Mouse (Mus musculus) macrophage (primary cell): Measurements from ENCODE around the gene Ttyh2. TPM values are rescaled to one million over a fixed set of nuclear protein-coding genes. Genes with fewer than 3 reads are reported as not detected.

Experiments used
- H3K27ac ChIP-seq: fragments of 350-480 bp; formaldehyde crosslinking; 2 replicates; pipeline ENCODE4 v1.9.0; 2021
- H3K36me3 ChIP-seq: fragments of 350-480 bp; formaldehyde crosslinking; 2 replicates; pipeline ENCODE4 v1.9.0; 2021; ENCODE audit errors: inconsistent target
- H3K4me3 ChIP-seq: fragments of 350-480 bp; formaldehyde crosslinking; 2 replicates; pipeline ENCODE4 v1.9.0; 2021; ENCODE audit errors: inconsistent target
- H3K79me2 ChIP-seq: fragments of 350-480 bp; formaldehyde crosslinking; 2 replicates; pipeline ENCODE4 v1.9.0; 2021; ENCODE audit errors: inconsistent target
- WGBS: methylation state at CpG from one replicate; pipeline ENCODE4 v1.1.7; 2026; ENCODE audit warnings: inconsistent platforms; ENCODE audit not compliant: missing documents; 5-methylcytosine and 5-hydroxymethylcytosine counted together
- polyA plus RNA-seq: library from polyadenylated mRNA; stranded (reverse); fragments of 250-400 nt; gene quantifications from 3 replicates; pipeline ENCODE4 v1.2.4, GENCODE M21; 2018; ENCODE audit warnings: inconsistent platforms

Gene Ttyh2
- polyA plus RNA-seq, 1 experiment from 2014 or later, result 90.0 TPM

- H3K36me3 ChIP-seq, result peaks cover 7% of the 10 kb centered on the region; the same call in 1 of the 2 replicates
- peak overlapping the region; percentile 89; the same call in 1 of the 2 replicates for H3K27ac ChIP-seq
- H3K4me3 ChIP-seq, result no peak overlapping the region
- H3K79me2 ChIP-seq, result peaks cover 93% of the 10 kb centered on the region
- WGBS, result 92% methylated on average over 12 of the region's 13 CpGs
These were observed 7.2 kb downstream of the Ttyh2 start for GRCm38 (mm10) chr11:114682321-114682900.

- peak overlapping the region; percentile 89 for H3K27ac ChIP-seq
- peaks cover 93% of the 10 kb centered on the region for H3K79me2 ChIP-seq
- WGBS, result 95% methylated on average over 10 of the region's 10 CpGs
- H3K4me3 ChIP-seq, result no peak overlapping the region
- H3K36me3 ChIP-seq, result peaks cover 7% of the 10 kb centered on the region; the same call in 1 of the 2 replicates
These were observed 7.9 kb downstream of the Ttyh2 start for GRCm38 (mm10) chr11:114683029-114683721.

GRCm38 (mm10) chr11:114683722-114684621 lies 8.7 kb downstream of the Ttyh2 start:
- H3K36me3 ChIP-seq, result peaks cover 8% of the 10 kb centered on the region; the same call in 1 of the 2 replicates
- H3K4me3 ChIP-seq, result no peak overlapping the region
- WGBS, result 71% methylated on average over 19 of the region's 20 CpGs
- H3K27ac ChIP-seq, result peak overlapping the region; percentile 89
- H3K79me2 ChIP-seq, result peaks cover 92% of the 10 kb centered on the region

- 85% methylated on average over 14 of the region's 14 CpGs for WGBS
- H3K27ac ChIP-seq, result peak overlapping the region; percentile 97
- peaks cover 92% of the 10 kb centered on the region for H3K79me2 ChIP-seq
- peaks cover 16% of the 10 kb centered on the region; the same call in 1 of the 2 replicates for H3K36me3 ChIP-seq
- no peak overlapping the region for H3K4me3 ChIP-seq
These were observed 9.6 kb downstream of the Ttyh2 start for GRCm38 (mm10) chr11:114684627-114685373.

- H3K27ac ChIP-seq, result peak overlapping the region; percentile 97
- no peak overlapping the region for H3K4me3 ChIP-seq
- H3K79me2 ChIP-seq, result peaks cover 92% of the 10 kb centered on the region
- H3K36me3 ChIP-seq, result peaks cover 24% of the 10 kb centered on the region; the same call in 1 of the 2 replicates
- WGBS, result 87% methylated on average over 9 of the region's 9 CpGs
These were observed 10.4 kb downstream of the Ttyh2 start for GRCm38 (mm10) chr11:114685526-114686040.

- Histone ChIP-seq H3K79me2 (peaks cover 92% of the 10 kb centered on the region), H3K36me3 (peaks cover 31% of the 10 kb centered on the region; the same call in 1 of the 2 replicates), H3K4me3 (no peak overlapping the region), H3K27ac (no peak overlapping the region)
- 95% methylated on average over 16 of the region's 16 CpGs for WGBS
These were observed 11.2 kb downstream of the Ttyh2 start for GRCm38 (mm10) chr11:114686221-114686959.

- Histone ChIP-seq H3K79me2 (peaks cover 92% of the 10 kb centered on the region), H3K27ac (no peak overlapping the region), H3K36me3 (peaks cover 44% of the 10 kb centered on the region; the same call in 1 of the 2 replicates), H3K4me3 (no peak overlapping the region)
- WGBS, result 81% methylated on average over 8 of the region's 10 CpGs
These were observed 12.4 kb downstream of the Ttyh2 start for GRCm38 (mm10) chr11:114687574-114688188.

GRCm38 (mm10) chr11:114688729-114689128 lies 13.5 kb downstream of the Ttyh2 start:
- peaks cover 54% of the 10 kb centered on the region; the same call in 1 of the 2 replicates for H3K36me3 ChIP-seq
- H3K27ac ChIP-seq, result no peak overlapping the region
- peaks cover 88% of the 10 kb centered on the region for H3K79me2 ChIP-seq
- H3K4me3 ChIP-seq, result no peak overlapping the region
- WGBS, result 100% methylated on average over 2 of the region's 3 CpGs

- WGBS, result 96% methylated on average over 15 of the region's 15 CpGs
- no peak overlapping the region for H3K27ac ChIP-seq
These were observed 15.0 kb downstream of the Ttyh2 start for GRCm38 (mm10) chr11:114690192-114690591.

GRCm38 (mm10) chr11:114691454-114692182 lies 16.4 kb downstream of the Ttyh2 start:
- no peak overlapping the region for H3K4me3 ChIP-seq
- no peak overlapping the region for H3K27ac ChIP-seq
- peaks cover 76% of the 10 kb centered on the region for H3K36me3 ChIP-seq
- 95% methylated on average over 5 of the region's 6 CpGs for WGBS
- peaks cover 79% of the 10 kb centered on the region for H3K79me2 ChIP-seq

More at GRCm38 (mm10) chr11:114690192-114690591, 15.0 kb downstream of the Ttyh2 start:
- Histone ChIP-seq H3K4me3 (no peak overlapping the region), H3K36me3 (peaks cover 67% of the 10 kb centered on the region), H3K79me2 (peaks cover 87% of the 10 kb centered on the region)

- Histone ChIP-seq H3K4me3 (no peak overlapping the region), H3K79me2 (peaks cover 71% of the 10 kb centered on the region), H3K36me3 (peaks cover 83% of the 10 kb centered on the region), H3K27ac (no peak overlapping the region)
- 87% methylated on average over 7 of the region's 7 CpGs for WGBS
These were observed 17.4 kb downstream of the Ttyh2 start for GRCm38 (mm10) chr11:114692601-114693000.

GRCm38 (mm10) chr11:114693456-114693855 lies 18.2 kb downstream of the Ttyh2 start:
- Histone ChIP-seq H3K36me3 (peaks cover 92% of the 10 kb centered on the region), H3K4me3 (no peak overlapping the region), H3K27ac (peak overlapping the region; percentile 12; the same call in 1 of the 2 replicates), H3K79me2 (peaks cover 62% of the 10 kb centered on the region; the same call in 1 of the 2 replicates)
- 93% methylated on average over 6 of the region's 6 CpGs for WGBS
